Mouse (Mus musculus) spleen, adult 18-20 months (tissue): Measurements from ENCODE around the gene Klhl24.
"Not testable (repeated sequence)": the region's sequence is repeated elsewhere in the genome, so short reads cannot be mapped to it uniquely, and the experiment has no call there.

Experiments used
- DNase-seq, 2 experiments: peaks; one replicate each; pipeline ENCODE4 v3.0.0; 2022; ENCODE audit warnings: mixed read lengths in 2 of 2

Gene Klhl24

DNA sequence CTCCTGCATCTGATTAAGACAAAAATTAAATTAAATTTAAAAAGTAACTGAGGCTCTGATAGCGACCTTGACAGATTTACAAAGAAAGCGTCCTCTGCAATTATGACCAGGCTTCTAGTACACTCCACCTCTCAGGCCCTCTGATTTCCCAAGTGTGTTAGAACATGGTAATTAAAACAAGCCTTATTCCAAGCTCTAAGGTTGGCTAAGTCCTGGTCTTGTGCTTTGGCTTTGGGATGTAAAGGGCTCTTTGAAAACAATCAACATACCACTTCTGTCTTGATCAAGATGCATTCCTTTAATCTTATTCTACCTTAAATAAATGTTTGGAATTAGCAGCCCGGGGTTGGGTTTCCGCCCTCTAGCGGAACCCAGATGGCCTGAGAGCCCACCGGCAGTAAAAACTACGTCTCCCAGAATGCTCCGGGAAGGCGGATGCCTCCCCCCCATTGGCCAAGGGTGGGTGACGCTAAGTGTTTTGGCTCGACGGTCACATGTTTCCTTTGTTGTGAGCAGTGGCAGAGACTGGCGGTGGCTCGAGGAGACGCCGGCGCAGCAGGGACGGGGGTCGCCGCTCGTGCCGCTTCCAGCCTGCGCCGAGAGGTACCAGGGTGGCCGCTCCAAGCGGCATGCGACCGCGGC, at the start of gene Klhl24:
Gene Klhl24, plus strand, starts transcription at position 474 of the 642 bp plus-strand sequence.
- peak; percentile 86 to 90 for DNase-seq

DNA sequence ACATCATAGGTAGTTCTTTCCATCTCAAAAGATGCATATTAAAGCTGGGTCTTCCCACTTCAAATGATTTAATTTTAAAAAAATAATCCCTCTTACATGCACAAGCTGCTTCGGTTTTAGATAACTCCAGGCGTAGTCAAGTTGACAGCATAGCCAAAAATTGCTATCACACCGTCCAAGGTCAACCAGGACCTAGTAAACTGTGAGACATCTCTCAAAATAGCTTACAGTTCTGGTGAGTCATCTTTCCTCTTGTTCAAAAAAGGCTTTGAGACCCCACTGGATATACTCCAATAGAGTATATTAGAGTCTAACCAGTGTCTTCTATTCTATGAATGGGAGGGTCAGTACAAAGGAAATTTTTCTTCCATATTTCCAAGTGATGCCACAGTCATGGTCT, 44.7 kb upstream of the Klhl24 start:
- no peak for DNase-seq

DNA sequence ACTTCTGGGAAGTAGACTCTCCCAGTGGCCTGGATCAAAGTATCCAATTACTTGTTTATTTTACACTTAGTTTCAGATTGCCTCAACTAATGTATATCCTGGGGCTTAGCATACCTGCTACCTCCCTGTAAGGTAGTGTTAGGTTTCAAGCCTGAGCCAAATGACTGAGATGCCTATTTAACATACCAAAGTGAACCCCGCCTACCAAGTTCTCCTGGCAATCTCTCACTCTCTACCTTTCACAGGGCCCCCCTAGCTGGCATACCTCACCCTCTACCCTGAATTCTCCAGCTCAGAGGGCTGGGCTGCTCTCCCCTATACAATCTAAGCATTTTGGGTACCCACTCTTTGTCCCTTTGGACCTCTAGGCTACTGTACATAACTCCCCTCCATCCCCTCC, 24.6 kb upstream of the Klhl24 start:
- DNase-seq: no peak

DNA sequence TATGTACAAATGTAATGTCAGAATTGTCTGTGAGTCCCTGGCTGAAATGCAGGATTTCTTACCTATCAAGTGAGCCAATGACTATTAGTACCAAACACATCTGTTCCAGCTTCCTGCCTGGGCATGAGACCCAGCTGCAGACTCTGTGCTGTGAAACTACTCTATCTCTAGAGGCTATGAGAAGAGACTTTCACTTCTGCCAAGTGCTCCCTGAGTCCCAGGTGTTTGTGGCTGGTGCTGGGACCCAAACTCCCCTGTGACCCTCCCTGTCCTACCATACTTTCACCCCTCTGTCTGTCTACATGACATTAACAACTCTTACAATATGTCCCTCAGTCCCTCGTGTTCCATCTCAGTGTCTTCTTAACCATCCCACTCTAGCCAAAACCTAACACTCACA, 20.7 kb upstream of the Klhl24 start:
- peak; percentile 34 to 40 for DNase-seq

DNA sequence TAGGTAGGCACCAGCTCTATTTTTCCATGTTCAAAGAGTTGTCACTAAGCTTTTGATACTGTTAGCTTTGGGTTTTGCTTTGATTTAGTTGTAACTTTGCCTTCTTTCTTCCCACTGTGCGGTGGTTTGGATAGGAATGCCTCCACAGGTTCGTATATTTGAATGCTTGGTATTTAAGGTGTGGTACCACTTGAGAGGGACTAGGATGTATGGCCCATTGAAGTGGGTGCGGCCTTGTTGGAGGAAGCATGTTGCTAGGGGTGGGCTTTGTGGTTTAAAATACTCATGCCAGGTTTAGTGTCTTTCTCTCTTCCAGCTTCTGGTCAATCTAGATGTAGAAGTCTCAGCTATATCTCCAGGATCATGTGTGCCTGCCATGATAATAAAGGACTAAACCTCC, 17.1 kb upstream of the Klhl24 start:
- no peak for DNase-seq

DNA sequence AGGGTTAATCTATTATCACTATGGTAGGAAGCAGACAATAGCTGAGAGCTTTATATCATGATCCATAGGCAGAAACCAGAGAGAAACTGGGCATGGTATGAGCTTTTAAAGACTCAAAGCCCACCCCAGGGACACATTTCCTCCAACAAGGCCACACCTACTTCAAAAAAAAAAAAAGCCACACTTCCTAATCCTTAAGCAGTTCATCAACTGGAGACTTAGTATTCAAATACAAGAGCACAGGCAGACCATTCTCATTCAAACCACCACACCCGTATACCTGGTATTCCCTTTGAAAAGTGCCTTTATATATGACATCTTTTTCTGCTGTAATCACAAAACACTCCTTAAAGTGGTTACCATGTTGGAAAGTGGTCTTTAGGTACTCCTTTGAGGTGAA, 12.7 kb upstream of the Klhl24 start:
- no peak for DNase-seq

DNA sequence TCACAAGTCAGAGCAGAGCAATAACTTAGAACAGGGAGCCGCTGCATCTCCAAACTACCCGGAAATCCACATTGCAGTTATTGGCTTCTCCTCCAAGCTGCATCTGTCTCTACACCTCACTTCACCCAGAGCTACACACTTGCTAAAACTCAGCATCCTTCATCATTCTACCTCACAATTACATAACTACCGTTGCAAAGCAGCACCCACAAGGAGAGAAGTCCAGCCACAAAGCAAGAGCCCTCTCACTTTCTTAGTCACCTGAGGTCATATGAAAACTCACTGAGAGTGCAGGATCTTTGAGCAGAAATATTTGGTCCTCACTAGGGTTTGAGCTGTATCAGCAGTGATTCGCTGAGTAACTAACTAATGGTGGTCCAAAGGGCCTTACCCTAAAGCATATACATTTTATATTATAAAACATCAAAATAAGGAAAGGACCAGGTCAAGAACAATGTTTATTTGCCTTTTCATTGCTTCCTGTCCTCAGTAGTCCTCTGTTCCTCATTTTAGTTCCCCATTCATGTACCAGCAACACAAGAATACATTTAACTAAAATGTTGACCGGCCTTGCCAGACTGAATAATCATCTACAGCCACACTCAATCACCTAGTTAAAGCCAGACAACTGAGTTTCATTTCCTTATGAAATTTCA, 12.0 kb upstream of the Klhl24 start:
- no peak for DNase-seq

DNA sequence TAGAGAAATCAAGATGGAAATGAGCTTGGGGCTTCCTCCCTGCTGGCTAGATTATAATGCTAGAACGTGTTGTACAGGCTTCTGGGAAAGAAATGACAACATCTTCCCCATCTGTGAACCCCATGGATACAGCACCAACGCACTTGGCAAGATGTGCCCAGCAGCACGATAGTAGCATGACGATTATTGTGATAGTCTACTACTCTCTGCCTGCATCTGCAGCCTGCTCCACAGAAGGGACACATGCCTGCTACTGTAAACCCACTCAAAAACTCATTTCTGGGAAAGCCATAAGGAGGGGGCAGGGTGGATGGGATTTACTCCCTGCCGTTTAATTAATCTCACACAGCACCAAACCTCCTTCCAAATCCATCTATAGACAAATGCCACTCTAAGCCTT, 10.4 kb upstream of the Klhl24 start:
- DNase-seq: no peak

DNA sequence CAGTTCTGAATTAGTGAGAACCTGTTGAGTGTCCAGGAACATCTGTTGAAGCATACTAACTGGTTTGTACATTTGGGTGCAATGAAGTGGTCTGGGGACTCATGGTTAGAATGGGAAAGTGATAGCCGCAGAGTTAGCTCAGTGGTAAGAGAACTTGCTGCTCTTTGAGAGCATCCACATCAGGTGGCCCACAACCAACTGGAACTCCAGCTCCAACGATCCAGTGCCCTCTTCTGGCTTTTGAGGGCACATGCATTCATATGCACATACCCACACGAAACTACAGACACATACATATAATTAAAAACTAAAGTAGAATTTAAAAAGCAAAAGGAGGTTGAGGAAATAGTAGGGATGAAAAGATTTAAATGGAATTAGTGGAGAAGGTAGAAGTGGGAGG, 7.7 kb upstream of the Klhl24 start:
- no peak for DNase-seq

DNA sequence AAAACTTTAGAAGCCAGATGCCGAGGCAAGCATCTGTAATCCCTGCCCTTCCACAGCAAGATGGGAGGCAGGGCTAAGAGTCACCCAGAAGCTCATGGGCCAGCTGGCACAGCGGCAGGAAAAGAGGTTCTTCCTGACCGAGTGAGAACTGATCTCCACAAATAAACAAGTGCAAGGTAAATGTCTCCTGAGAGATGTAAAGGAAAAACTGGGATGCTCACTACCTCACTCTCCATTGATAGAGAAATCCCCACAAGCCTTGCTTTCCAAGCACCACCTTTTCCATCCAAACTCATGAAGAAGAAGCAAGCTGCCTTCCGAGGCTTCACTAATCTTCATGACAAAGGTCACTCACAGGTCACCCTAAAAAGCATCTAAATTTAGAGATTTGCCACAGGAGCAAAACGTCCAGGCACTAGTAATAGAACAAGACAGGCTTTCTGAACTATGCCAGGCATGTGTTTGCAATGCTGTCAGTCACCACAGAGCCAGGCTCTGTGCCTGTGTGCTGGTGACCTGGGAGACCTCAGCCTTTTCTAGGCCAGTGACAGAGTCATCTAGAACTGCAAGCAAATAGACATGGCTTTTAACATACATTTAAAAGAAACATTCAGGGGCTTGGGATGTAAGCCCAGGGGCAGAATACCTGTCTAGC, 6.3 kb upstream of the Klhl24 start:
- no peak for DNase-seq

DNA sequence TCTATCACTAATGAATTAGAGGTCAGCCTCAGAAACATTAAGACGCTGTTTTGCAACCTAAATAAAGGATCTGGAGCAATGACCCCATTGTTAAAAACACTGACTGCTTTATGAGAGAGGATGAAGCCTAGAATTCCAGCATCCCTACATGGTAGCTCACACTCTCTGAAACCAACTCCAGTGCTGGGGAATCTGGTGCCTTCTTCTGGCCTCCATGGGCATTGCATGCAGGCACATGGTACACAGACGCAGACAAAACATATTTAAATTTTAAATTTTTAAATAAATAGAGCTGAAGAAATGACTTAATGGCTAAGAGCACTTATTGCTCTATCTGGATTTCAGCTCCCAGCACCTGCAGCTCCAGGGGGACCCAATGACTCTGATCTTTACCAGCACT, 1.4 kb upstream of the Klhl24 start:
- peak in 1 of 2 experiments; percentile 31 for DNase-seq

DNA sequence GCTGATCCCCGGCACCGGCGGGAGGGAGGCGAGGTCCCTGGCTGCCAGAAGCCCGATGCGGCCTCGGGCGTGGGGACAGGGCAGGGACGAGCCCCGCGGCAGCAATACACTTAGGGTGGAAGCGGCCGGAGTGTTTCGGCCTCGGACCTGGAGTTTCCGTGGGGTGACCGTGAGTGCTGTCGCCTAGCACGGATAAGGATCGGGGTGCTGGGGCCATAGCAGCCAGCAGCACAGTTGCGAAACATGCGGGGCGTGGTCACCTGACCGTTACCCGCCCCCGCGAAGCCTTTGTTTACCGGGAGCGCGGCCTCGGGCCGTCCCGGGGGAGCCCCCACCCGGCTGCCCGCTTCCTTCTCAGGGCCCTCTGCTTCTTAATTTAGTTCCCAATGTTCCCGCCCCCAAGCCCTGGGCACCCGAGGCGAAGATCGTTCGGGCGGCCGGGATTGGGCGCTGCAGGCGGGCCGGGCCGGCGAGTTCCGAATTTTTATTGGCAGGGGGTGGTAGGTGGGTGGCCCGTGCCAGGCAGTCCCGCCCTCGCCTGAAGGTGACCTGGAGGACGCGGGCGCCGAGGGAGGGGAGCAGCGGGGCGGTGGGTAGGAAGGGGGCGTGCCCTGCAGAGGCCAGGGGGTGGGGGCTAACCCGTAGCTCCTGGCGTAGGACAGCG, 501 bp downstream of the Klhl24 start:
- peak; percentile 91 to 96 for DNase-seq

DNA sequence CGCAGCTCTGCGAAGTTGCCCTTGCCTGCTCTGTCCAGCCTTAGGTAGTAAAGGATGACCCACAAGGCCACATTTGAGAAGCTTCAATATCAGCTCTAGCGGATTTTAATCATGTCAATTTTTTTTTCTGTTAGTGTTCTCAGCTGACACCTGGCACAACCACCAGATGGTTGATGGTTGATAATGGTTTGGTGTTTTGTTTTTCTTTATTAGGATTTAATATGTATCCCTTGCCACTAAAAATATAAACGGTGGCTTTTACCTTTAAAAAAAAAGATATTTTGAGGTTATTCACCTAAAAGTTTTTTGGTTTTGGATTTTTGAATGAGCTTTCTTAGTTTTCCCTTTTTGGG, 1.0 kb downstream of the Klhl24 start:
- no peak for DNase-seq

DNA sequence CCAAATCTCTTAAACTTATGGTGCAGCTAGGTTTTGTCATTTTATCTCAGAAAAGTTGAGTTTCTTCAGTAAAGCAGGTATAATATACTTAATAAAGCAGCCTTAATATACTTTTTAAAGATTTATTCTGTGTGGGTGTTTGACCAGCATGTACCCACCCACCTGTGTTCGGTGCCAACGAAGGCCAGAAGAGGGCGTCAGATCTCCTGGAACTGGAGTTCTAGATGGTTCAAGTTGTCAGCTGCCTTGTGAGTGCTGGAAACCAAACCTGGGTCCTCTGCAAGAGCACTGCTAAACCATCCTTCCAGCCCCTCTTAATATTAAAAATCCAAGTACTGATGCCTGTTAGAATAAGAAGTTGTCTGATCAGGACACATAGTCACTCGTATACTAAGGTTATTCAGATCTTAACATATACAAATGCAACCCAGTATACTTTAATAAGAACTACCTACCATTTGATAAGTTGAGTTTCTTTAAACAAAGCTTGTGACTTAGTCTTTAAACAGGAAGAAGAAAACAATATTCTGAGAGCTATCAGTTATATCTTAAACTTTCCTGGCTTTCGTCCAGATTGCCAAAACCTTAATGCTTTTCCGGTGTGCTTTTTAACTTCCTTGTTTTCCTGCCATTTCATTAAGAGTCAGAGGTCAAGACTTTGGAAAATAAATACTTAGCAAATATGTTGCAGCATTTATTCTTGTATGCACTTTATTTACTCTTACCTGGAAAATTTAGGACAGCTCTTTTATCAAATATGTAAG, 1.7 kb downstream of the Klhl24 start:
- peak in 1 of 2 experiments; percentile 32 for DNase-seq

DNA sequence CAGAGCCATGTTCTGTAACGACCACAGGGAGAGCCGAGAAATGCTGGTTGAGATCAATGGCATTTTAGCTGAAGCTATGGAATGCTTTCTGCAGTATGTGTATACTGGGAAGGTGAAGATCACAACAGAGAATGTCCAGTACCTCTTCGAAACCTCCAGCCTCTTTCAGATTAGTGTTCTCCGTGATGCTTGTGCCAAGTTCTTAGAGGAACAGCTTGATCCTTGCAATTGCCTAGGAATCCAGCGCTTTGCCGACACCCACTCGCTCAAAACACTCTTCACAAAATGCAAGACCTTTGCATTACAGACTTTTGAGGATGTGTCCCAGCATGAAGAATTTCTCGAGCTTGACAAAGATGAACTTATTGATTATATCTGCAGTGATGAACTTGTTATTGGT, 9.7 kb downstream of the Klhl24 start:
- no peak for DNase-seq

DNA sequence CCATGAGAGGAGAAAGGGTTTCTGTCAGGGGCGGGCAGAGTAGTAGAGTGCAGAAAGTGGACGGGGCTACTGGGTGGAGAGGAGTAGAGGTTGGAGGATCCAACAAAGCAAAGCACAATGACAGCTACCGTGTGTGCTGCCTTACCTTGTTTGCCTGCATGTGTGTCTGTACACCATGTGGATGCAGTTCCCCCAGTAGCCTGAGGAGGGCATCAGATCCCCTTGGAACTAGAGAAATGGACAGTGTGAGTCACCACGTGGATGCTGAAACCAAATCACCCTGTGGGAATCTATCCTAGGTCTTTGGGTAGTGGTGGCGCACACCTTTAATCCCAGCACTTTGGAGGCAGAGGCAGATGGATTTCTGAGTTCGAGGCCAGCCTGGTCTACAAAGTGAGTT, 11.6 kb downstream of the Klhl24 start:
- DNase-seq: no peak

DNA sequence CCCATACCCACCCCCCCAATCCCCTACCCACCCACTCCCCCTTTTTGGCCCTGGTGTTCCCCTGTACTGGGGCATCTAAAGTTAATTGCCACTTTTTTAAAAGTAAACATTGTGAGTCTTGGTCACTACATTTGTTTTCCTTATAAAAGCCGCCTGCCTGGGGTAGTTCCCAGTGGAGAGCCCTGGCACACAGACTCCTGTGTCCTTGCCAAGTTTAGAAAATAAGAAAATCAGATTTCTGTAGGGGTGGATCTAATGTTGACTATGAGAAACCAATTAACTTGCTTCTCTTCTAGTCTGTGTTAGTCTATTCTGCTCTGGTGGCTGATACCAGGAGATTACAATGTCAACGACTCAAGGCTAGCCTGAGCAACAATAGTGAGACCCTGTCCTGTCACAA, 15.3 kb downstream of the Klhl24 start:
- DNase-seq: no peak

DNA sequence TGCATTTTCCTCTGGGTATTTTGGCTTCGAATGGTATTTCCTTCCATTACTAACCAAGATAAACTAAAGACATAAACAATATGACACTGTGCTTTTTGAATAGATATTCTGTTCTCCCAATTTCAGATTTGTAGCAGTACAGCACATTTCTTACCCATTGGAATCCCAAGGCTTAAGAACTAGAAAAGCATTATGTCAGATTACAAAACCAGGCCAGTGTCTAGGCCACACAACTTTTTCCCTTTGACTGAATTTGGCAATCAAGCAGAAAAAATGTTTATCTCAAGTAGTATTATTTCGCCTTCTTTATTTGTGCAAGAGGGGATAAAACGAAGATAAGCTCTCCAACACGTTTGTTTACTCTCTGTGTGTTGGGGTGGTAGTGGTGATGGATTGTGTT, 18.7 kb downstream of the Klhl24 start:
- DNase-seq: no peak

DNA sequence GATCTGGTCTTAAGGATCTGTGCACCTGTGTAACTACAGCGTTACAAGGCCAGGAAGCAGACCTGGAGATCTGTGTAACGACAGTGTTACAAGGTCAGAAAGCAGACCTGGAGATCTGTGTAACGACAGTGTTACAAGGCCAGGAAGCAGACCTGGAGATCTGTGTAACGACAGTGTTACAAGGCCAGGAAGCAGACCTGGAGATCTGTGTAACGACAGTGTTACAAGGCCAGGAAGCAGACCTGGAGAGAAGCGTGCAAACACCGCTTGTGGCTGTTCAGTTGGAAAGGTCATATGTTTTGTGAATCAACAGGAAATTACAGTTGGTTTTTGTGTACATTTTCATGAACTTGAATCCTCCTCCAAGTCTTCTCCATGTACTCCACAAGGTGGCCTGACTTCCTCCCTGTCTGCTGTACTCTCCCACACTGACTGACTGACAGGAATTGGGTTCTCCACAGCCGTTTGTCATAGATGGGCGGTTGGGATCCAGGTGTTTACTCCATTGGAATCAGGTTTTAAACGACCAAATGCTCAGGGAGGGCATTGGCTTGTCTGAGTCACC, 29.1 kb downstream of the Klhl24 start:
- DNase-seq: not testable (repeated sequence)

DNA sequence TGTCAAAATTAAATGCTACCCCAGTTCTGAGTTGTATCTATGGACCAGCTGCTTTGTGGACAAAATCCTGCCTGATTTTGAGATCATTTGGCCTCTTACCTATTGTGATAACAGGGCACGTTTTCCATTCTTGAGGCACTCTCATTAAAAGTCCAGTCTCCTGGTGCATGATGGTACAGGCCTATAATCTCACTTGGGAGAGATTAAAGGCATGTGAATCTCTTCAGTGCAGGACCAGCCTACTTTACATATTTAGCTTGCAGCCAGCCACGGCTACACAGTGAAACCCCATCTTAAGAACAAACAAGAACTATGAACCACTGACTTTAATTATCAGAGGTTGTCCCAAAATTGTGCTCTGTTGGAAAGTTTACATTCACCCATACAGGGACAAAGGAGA, 33.1 kb downstream of the Klhl24 start:
- no peak for DNase-seq

DNA sequence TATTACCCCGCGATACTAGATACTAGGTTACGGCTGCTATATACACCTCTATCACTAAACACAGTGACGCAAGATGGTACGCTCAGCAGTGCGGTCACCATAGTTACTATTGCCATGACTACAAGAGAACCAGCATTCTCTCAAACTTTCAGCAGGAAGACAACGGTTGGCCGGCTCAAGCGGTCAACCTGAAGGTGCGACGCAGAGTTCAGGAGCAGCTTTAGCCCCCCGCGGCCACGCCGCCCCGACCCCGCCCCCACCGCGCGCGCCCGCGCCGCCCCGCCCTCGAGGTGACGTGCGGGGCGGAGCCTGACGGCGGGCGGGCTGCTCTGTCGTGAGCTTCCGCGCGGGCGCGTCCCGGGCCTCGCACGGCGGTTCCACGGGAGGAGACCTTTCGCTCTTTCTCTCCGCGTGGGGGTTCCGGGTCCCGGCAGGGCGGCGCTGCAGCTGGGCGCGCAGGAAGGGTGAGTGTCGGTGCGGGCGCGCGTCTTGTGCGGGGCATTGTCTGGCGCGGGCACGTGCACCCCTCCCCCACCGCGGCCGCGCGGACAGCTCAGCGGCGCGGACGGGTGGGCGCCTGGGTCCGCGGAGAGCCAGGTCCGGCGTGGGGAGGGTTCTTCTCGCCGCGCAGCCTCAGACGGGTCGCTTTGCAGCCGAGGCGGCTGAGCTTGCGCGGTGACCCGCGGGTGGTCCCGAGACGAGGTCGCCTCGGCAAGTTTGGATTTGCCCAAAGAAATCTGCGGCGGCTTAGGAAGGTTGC, 43.6 kb downstream of the Klhl24 start, which contains the start of gene Yeats2:
Gene Yeats2, plus strand, starts transcription at position 292 of the 760 bp plus-strand sequence.
- peak; percentile 74 to 79 for DNase-seq

DNA sequence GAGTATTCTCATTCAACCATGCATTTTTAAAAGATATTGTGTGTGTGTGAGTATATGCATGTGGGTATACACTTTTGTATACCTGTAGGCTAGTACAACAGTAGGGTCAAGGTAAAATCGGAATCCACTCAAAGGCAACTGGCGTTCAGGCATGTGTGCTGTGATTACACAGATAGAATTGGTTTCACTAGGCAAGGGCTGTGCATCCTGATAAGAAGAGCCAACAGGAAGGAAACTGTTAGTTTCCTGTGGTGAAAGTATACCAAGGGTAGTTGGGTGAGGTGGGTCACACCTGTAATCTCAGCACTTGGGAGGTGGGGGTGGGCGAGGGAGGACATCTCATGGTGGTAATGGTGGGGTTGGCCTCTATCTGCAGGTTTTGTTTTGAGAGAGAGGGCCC, 47.2 kb downstream of the Klhl24 start:
- no peak for DNase-seq
